Mouse (Mus musculus) adrenal gland, adult 10 weeks (tissue): Measurements from ENCODE around the gene Pcsk1n. TPM values are rescaled to one million over a fixed set of nuclear protein-coding genes. Genes with fewer than 3 reads are reported as not detected.

Experiments
- polyA plus RNA-seq: library from polyadenylated mRNA; stranded (reverse); fragments of 350-450 nt; fragmentation: Illumina TruSeq; extraction: RNeasy Lipid Tissue Mini Kit (QIAGEN cat#74804); gene quantifications from one replicate; pipeline ENCODE4 v1.2.3, GENCODE M21; 2014; ENCODE audit warnings: low read depth, low replicate concordance

The Pcsk1n gene
- not detected for polyA plus RNA-seq

DNA sequence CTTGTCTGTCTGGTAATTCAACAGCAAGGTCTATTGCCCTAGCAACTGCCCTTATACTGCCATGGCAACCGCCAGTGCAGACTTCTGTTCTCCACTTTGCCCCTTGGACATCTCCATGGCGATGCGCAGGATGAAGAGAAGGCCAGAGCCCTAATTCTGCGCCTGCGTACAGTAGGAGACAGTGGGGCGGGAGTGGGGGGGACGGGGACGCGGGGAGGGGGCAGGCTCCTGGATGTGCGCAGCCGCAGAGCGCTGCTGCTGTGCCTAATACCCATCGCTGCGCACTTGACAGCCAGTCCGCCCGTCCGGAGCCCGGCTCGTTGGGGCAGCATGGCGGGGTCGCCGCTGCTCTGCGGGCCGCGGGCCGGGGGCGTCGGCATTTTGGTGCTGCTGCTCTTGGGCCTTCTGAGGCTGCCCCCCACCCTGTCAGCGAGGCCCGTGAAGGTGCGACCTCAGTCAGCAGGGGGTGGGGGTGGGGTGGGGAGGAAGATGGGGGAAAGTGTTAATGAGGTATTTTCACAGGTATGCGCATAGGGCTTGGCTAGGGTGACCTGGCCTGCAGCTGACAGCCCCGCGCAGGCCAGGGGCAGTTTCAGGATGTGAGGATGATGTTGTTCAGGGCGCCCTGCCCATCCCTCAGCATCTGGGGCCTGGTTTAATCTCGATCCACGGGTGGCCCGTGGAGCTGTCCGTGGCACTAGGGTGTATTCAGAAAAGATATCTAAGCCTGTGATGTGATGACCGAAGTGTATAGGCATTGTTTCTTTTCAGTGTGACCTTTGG is at the start of gene Pcsk1n:
TSS of gene Pcsk1n (plus strand) at position 222 of the 783 bp plus-strand sequence.

DNA sequence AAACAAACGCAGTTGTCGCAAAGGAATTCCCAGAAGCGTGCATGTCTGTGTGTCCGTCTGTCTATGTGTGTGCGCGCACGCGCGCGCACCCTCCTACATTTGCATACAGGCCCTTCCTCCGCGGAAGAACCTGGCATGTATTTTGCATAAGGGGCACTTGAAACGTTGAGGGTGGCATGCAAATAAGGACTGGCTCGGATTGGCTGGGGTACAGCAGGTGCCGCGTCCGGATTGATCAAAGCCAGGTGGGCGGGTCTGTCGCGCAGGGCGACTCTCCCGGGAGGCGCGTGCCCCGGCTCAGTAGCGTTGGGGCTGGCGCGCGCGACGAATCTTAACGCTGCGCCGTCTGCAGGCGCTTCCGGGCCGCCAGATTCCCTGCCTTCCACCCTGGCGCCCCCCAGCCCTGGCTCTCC is 41.6 kb upstream of the Pcsk1n start, which contains the start of gene Pim2:
TSS of gene Pim2 (plus strand) at position 256 of the 413 bp plus-strand sequence.

DNA sequence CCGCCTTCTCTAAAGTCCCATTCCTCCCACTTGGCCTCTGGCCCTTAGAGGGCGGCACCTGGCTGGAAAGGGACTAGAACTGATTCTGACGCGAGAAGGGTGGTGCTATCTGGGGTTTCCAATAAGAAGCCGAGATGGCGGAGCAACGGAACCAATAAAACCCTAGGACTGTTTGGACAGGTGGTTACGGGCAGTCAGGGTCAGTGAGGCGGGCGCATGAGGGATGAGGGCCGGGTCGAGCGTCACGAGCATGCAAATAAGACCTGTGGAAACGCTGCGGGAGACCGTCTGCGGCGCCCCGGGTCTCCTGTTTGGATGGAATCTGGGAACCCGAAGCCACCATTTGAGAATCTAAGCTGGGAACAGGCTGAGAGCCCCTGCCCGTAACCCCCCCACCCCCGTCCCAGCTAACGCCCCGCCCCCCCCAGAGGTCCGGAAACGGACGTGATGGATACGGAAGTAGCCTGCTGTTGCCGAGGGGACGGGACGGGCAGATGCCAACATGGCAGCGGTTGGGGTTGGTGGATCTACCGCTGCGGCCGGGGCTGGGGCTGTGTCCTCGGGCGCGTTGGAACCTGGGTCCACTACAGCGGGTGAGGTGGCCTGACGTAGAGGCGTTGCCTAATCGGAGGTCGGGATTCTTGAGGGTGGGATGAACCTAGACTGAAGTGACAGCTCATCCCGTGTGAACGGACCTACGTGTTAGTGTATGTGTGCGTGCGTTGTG is 35.6 kb upstream of the Pcsk1n start, which contains the start of gene Slc35a2:
TSS of gene Slc35a2 (plus strand) at position 188 of the 727 bp plus-strand sequence.

DNA sequence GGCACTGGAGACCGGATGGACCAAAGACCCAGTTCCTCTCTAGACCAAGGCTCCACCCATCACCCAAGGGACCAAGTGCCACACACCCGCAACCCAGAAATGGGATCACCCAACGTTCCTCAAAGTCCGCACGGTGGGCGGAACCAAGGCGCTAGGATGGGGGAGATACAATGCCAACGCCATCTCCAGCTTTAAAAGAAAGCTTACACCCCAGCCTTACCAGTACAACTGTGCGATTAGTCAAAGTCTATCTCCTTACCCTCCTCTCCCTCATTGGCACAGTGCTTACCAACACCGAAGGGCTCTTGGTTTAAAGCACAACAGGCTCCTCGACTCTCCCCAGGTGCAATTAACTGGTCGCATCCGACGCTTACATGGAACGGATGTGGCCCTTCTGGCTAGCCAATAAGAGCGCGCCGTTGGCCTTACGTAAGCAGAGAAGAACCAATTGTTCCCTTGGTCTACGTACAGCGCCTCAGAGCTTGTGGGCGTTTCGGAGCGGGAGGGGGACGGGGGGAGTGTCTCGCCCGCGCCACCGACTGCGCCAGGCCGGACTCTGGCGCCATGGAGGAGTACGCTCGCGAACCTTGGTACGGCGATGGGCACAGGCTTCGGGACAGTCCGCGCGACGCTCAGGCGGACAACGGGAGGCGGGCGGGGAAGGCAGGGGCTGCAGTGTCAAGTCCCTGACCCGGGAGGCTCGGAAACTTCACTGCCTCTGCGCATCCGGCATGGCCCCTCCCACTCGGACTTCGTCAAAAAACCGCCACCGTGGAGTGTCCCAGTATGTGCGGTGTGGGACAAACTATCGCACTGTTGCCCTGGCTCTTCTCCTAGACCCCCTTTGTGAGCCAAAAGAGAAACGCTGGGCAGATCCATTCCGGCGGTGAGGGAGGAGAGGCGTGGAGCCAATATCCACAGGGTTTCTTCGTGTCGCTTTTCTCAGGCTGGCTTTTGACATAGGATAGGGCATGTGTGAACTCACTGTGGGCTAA is 20.4 kb upstream of the Pcsk1n start, which contains the start of the genes Pqbp1 and Timm17b:
TSS of gene Pqbp1 (minus strand) at position 390 of the 995 bp plus-strand sequence.
TSS of gene Timm17b (plus strand) at position 478 of the 995 bp plus-strand sequence.

DNA sequence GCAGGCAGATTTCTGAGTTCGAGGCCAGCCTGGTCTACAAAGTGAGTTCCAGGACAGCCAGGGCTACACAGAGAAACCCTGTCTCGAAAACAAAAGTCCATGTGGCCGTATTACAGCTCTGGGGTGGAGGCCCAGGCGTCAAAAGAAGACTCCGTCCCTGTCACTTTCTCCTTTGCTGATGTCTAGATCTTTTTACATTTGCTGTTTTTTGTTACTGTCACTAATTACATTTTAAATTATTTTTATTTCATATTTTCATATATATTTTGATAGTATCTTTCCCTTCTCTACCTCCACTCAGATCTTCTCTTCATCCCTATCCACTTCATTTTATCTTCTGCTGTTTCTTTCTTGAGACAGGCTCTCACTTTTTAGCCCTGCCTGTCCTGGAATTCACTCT is 11.9 kb upstream of the Pcsk1n start, which contains the start of gene Gm10491:
TSS of gene Gm10491 (minus strand) at position 101 of the 400 bp plus-strand sequence.

DNA sequence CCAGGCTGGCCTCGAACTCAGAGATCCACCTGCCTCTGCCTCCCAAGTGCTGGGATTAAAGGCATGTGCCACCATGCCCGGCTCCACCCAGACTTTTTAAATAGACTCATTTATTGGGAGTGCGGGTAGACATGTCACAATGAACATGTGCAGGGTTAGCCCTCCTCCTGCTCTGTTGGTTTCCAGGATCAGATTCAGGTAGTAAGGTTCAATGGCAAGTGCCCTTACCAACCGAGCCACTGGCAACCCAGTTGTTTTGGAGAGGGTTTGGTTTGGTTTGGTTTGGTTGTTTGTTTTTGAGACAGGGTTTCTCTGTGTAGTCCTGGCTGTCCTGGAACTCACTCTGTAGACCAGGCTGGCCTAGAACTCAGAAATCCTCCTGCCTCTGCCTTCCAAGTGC is 10.4 kb upstream of the Pcsk1n start, which contains the start of gene Gm10490:
TSS of gene Gm10490 (plus strand) at position 301 of the 400 bp plus-strand sequence.

DNA sequence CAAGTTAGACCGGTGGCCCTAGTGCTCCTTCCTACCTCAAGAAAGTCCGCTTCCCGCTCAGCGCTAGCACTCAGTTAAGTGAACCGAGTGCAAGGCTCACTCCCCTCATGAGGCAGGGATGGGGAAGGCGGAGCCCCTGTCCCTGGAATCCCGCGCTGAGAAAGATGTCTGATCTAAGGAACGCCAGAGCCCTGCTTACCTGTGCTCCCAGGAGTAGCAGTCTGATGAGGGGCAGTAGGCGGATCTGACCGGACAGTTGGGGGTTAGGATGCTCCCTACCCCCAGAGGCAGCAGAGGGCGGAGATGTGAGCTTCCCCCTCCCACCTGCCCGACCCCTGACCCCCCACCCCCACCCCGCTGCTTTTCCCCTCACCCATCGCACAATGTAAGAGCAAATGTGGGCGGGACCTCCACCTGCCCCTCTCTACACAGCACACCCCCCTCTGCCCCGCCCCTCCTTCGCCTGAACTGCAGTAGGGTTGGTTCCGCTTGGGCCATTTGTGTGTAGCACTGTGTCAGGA is 8.7 kb downstream of the Pcsk1n start, which contains the start of gene Eras:
TSS of gene Eras (minus strand) at position 338 of the 521 bp plus-strand sequence.

DNA sequence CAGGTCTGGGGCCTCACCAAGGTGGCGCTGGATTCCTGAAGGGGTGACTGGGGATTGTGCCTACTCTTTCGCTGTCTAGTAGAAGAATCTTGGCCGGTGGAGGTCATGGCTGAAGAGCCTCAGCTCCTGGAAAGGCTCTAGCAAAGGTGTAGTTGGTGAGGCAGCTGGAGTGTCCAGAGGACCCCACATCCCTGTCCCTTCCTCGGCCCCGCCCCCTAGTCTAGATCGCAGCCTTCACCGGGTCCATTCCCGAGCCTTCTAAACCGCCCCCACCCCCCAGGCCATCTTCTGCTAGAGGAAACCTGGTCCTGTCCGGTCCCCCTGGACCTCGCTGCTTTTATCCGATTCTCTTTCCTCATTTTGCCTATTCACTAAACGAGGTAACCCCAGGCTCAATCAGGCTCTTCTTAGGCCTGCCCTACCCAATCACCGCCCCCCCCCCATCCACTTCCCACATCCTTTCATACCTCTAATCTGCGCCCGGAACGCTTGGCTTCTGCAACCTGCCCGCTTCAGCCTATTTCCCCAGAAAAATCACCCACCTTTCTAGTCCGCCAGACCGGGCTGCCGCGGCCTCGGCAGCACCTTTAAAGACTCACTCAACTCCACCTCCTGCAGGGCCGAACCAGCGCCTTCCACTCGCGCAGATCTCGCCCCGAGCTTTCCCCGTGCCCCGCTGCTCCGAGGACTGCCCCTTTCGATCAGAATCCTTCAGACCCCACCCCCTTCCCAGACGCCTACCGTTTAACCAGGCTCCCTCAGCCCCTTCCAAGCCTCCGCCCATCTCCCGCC is 27.7 kb downstream of the Pcsk1n start, which contains the start of gene Hdac6:
TSS of gene Hdac6 (minus strand) at position 782 of the 792 bp plus-strand sequence.

Other genes starting within 250 kb of the Pcsk1n start
- gene Plp2, start 248.4 kb upstream of the Pcsk1n start, polyA plus RNA-seq = 55.3 TPM
- 0.29 TPM for gene Magix, start 238.6 kb upstream of the Pcsk1n start, polyA plus RNA-seq
- gene Gpkow, start 222.7 kb upstream of the Pcsk1n start, polyA plus RNA-seq = 96.3 TPM
- gene Wdr45, start 205.5 kb upstream of the Pcsk1n start, polyA plus RNA-seq = 9.0 TPM
- not detected for gene Gm45208, start 197.6 kb upstream of the Pcsk1n start, polyA plus RNA-seq
- gene Praf2, start 191.4 kb upstream of the Pcsk1n start, polyA plus RNA-seq = 8.2 TPM
- gene Ccdc120, start 168.9 kb upstream of the Pcsk1n start, polyA plus RNA-seq = 0.23 TPM
- gene Tfe3, start 157.3 kb upstream of the Pcsk1n start, polyA plus RNA-seq = 10.4 TPM
- 28.3 TPM for gene Gripap1, start 130.1 kb upstream of the Pcsk1n start, polyA plus RNA-seq
- 1.5 TPM for gene Kcnd1, start 97.5 kb upstream of the Pcsk1n start, polyA plus RNA-seq
- gene Otud5, start 78.5 kb upstream of the Pcsk1n start, polyA plus RNA-seq = 35.6 TPM
- gene Pim2, start 41.6 kb upstream of the Pcsk1n start, polyA plus RNA-seq = 9.1 TPM
- 7.2 TPM for gene Slc35a2, start 35.8 kb upstream of the Pcsk1n start, polyA plus RNA-seq
- 45.8 TPM for gene Pqbp1, start 20.6 kb upstream of the Pcsk1n start, polyA plus RNA-seq
- gene Timm17b, start 20.5 kb upstream of the Pcsk1n start, polyA plus RNA-seq = 7.5 TPM
- not detected for gene Gm10491, start 12.0 kb upstream of the Pcsk1n start, polyA plus RNA-seq
- not detected for gene Gm10490, start 10.3 kb upstream of the Pcsk1n start, polyA plus RNA-seq
- gene Eras, start 8.8 kb downstream of the Pcsk1n start, polyA plus RNA-seq = not detected
- gene Hdac6, start 28.1 kb downstream of the Pcsk1n start, polyA plus RNA-seq = 1.9 TPM
- not detected for gene Gata1, start 58.2 kb downstream of the Pcsk1n start, polyA plus RNA-seq
- not detected for gene Glod5, start 98.7 kb downstream of the Pcsk1n start, polyA plus RNA-seq
- 7.9 TPM for gene Suv39h1, start 154.9 kb downstream of the Pcsk1n start, polyA plus RNA-seq
- gene Was, start 170.7 kb downstream of the Pcsk1n start, polyA plus RNA-seq = 0.64 TPM
- 69.2 TPM for gene Wdr13, start 213.1 kb downstream of the Pcsk1n start, polyA plus RNA-seq
- gene Rbm3, start 226.1 kb downstream of the Pcsk1n start, polyA plus RNA-seq = 286 TPM